Mouse (Mus musculus): Measurements from ENCODE around the gene Pdx1.

- TF ChIP-seq EP300 (IDR thresholded peaks at IDR 0.05; ENCODE audit: low read depth in 1 of 2, low read length in 2 of 2) (no peak), GATA1 (IDR thresholded peaks at IDR 0.05; ENCODE audit: low read depth, low read length) (no peak), MYB (IDR thresholded peaks at IDR 0.05; ENCODE audit: low read depth, low read length) (no peak), MAX (IDR thresholded peaks at IDR 0.05; ENCODE audit: low read length) (no peak), MAZ (IDR thresholded peaks at IDR 0.05; ENCODE audit: low read depth, low read length) (no peak), POLR2A (IDR thresholded peaks at IDR 0.05; ENCODE audit: control insufficient read depth in 1 of 2, insufficient read depth in 1 of 2, low read depth in 1 of 2, low read length in 2 of 2, poor library complexity in 1 of 2) (no peak), ZNF384 (IDR thresholded peaks at IDR 0.05; ENCODE audit: low read depth, low read length) (no peak), CTCF (IDR thresholded peaks at IDR 0.05 in 2 of 3, conservative IDR thresholded peaks at IDR 0.05 in 1 of 3; ENCODE audit: control insufficient read depth in 1 of 3, insufficient read depth in 1 of 3, low read depth in 2 of 3, low read length in 3 of 3, poor library complexity in 1 of 3, severe bottlenecking in 1 of 3) (no peak)
These were observed 43.3 kb downstream of the Pdx1 start for GRCm38 (mm10) chr5:147312830-147313685.

Data from MEL (cell line).